Mouse (Mus musculus) liver, embryonic 14.5 days (tissue): ENCODE measurements around the gene Rbm18.

ENCODE experiments used
- CTCF ChIP-seq: IDR thresholded peaks from 2 replicates; pipeline ENCODE4 v1.5.1; 2016; ENCODE audit warnings: antibody characterized with exemption, low read depth, control low read depth
- EP300 ChIP-seq: IDR thresholded peaks from 2 replicates; pipeline ENCODE4 v1.6.1; 2016; ENCODE audit warnings: antibody characterized with exemption, low read depth

GRCm38 (mm10) chr2:36184876-36185275 is 48.3 kb upstream of the Rbm18 start:
- TF ChIP-seq CTCF (no peak), EP300 (no peak)
